Mouse (Mus musculus) heart, adult 2 months (tissue): ENCODE measurements at regions not wholly inside any gene's neighbourhood (a gene's known extent, or its start where the extent isn't known, plus 50 kb on each side); places are given as distances from the start of the nearest gene placed in this dataset.

ENCODE experiments used
- DNase-seq, 2 experiments: peaks; one replicate each; pipeline ENCODE4 v3.0.0; 2021
- H3K27ac ChIP-seq: fragments of 200-600 bp; 2 replicates; pipeline ENCODE4 v1.8.1; 2022
- H3K27me3 ChIP-seq: fragments of 200-500 bp; 2 replicates; pipeline ENCODE4 v1.6.1; 2012; ENCODE audit warnings: mild to moderate bottlenecking, low read length, inconsistent platforms, mixed read lengths; ENCODE audit not compliant: control insufficient read depth, insufficient read depth
- H3K36me3 ChIP-seq: fragments of 200-500 bp; 2 replicates; pipeline ENCODE4 v1.6.1; 2012; ENCODE audit warnings: low read length, inconsistent platforms; ENCODE audit not compliant: control insufficient read depth, insufficient read depth
- H3K4me1 ChIP-seq: fragments of 200-500 bp; 2 replicates; pipeline ENCODE4 v1.6.1; 2011; ENCODE audit warnings: low read length; ENCODE audit not compliant: control insufficient read depth, insufficient read depth
- H3K4me3 ChIP-seq: fragments of 200-600 bp; 2 replicates; pipeline ENCODE4 v1.8.1; 2022
- H3K79me2 ChIP-seq: fragments of 200-500 bp; replicated peaks from 2 replicates; pipeline ENCODE4 v1.6.1; 2012; ENCODE audit warnings: mild to moderate bottlenecking, inconsistent platforms, low read length, moderate library complexity, mixed read lengths; ENCODE audit not compliant: control insufficient read depth, insufficient read depth
- H3K9ac ChIP-seq: fragments of 200-500 bp; 2 replicates; pipeline ENCODE4 v1.6.1; 2012; ENCODE audit warnings: low read depth, mild to moderate bottlenecking, control low read depth, inconsistent platforms, low read length, mixed read lengths
- CTCF ChIP-seq: fragments of 200-600 bp; IDR thresholded peaks from 2 replicates; pipeline ENCODE4 v1.8.1; 2022; ENCODE audit warnings: antibody characterized with exemption, mild to moderate bottlenecking, moderate library complexity
- EP300 ChIP-seq: fragments of 200-500 bp; IDR thresholded peaks from 2 replicates; pipeline ENCODE4 v1.6.1; 2011; ENCODE audit warnings: low read depth, low read length, control low read depth; ENCODE audit not compliant: insufficient read depth
- POLR2A ChIP-seq: fragments of 200-500 bp; IDR thresholded peaks from 2 replicates; pipeline ENCODE4 v1.6.1; 2011; ENCODE audit warnings: mild to moderate bottlenecking, low read depth, low read length, control low read depth; ENCODE audit not compliant: insufficient read depth
- WGBS: fragments of 180-500 bp; shearing (Covaris S2); methylation state at CpG from one replicate; pipeline ENCODE4 v1.1.7; 2018; 5-methylcytosine and 5-hydroxymethylcytosine counted together
- intact Hi-C: fragments of 180-260 bp; cut with DNase I; formaldehyde crosslinking; loops from one replicate; pipeline ENCODE4 v1.15.1; 2025

DNA sequence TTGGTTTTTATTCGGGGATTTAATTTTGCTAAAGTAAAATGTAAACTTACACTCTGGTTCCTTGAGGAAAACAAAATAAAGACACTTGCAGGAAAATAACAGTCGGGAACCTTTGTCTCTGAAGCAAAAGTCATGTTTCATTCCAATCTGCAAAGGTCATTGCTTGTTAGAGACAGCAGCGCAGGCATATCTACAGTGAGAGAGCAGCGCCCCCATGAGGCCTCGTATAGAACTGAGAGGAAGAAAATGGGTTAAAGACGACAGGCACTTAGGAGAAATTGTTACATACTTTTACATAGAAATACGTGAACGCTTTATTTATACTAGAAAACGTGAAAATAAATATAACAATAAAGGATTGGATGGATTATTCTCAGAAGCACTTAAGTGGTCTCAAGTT lies 93.1 kb upstream of the Fmr1 start:
- no peaks in the 10 kb centered on the region for H3K36me3 ChIP-seq
- no peaks in the 10 kb centered on the region for H3K4me1 ChIP-seq
- DNase-seq = peak; percentile 13 to 35
- TF ChIP-seq CTCF = peak; percentile 69
- no peak for TF ChIP-seq POLR2A
- H3K27me3 ChIP-seq = no peaks in the 10 kb centered on the region
- H3K4me3 ChIP-seq = no peak overlapping the region
- intact Hi-C loops = loop anchor here (5.0 kb wide), 1 partner anchor 273 kb away; no protein-coding TSS in a partner anchor
- no peak overlapping the region for H3K27ac ChIP-seq
- WGBS = 18% methylated on average over 9 of the region's 9 CpGs
- no peak overlapping the region for H3K9ac ChIP-seq
- H3K79me2 ChIP-seq = no peaks in the 10 kb centered on the region

DNA sequence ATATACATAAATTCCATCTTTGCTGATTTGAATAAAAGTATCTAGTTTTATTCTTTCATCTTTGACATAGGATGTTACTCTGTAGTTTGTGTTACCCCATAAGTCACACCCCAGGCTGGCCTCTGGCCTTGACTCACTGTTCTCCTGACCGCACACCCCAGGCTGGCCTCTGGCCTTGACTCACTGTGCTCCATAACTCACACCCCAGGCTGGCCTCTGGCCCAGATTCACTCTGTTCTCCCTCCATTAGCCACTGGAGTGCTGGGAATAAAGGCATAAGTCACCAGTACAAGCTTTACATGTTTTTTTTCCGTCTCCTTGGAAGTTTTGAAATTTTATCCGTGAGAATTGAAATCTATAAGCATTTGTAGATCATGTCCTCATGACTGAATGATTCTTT lies 56.2 kb upstream of the Fmr1 start:
- Histone ChIP-seq H3K27ac (no peak overlapping the region), H3K79me2 (no peaks in the 10 kb centered on the region), H3K4me3 (no peak overlapping the region), H3K4me1 (no peaks in the 10 kb centered on the region), H3K36me3 (no peaks in the 10 kb centered on the region), H3K9ac (no peak overlapping the region), H3K27me3 (no peaks in the 10 kb centered on the region)
- intact Hi-C loops = no loop called here
- 74% methylated on average over 3 of the region's 3 CpGs for WGBS
- TF ChIP-seq CTCF (no peak), POLR2A (no peak), EP300 (no peak)
- no peak for DNase-seq
